Mouse (Mus musculus): ENCODE data around the gene Usp7. TPM values are rescaled to one million over a fixed set of nuclear protein-coding genes. Genes with fewer than 3 reads are reported as not detected.

Gene Usp7
- total and polyA plus RNA-seq, 3 experiments: 94.2 to 425 (median 101) TPM

DNA sequence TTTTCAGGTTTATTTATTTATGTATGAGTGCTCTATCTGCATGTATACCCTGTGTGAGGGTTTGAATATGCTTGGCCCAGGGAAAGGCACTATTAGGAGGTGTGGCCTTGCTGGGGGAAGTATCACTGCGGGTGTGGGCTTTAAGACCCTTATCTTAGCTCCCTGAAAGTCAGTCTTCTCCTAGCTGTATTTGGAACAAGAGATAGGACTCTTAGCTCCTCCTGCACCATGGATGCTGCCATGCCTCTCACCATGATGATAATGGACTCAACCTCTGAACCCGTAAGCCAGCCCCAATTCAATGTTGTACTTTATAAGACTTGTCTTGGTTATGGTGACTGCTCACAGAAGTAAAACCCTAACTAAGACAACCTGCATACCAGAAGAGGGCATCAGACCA, 39.8 kb downstream of the Usp7 start:
- peak overlapping the region; percentile 38 to 44; a peak in 3 of 4 replicates for H3K4me3 ChIP-seq (ENCODE audit: control insufficient read depth in 1 of 2, insufficient read depth in 1 of 2, low read depth in 2 of 2, low read length in 2 of 2)
- peak; percentile 83 for DNase-seq (ENCODE audit: low read depth, low spot score)

GRCm38 (mm10) chr16:8751555-8752235, 40.4 kb downstream of the Usp7 start:
- Histone ChIP-seq H3K9ac (ENCODE audit: control insufficient read depth, low read depth, low read length, poor library complexity, severe bottlenecking) (peak overlapping the region; percentile 16; the same call in 1 of the 2 replicates), H3K27ac (ENCODE audit: control insufficient read depth, low read depth, low read length) (peak overlapping the region; percentile 44), H3K4me3 (ENCODE audit: control insufficient read depth in 1 of 2, insufficient read depth in 1 of 2, low read depth in 2 of 2, low read length in 2 of 2) (peak overlapping the region; percentile 38 to 44), H3K27me3 (ENCODE audit: control insufficient read depth in 1 of 2, insufficient read depth in 2 of 2, low read length in 2 of 2) (no peaks in the 10 kb centered on the region), H3K9me3 (replicated peaks; ENCODE audit: insufficient read depth, low read length) (no peaks in the 10 kb centered on the region), H3K79me2 (ENCODE audit: control insufficient read depth, insufficient read depth, low read length, poor library complexity) (no peaks in the 10 kb centered on the region), H3K4me1 (ENCODE audit: control insufficient read depth in 1 of 2, insufficient read depth in 2 of 2, low read length in 2 of 2) (peaks cover 12 to 29% of the 10 kb centered on the region in 2 experiments), H3K36me3 (ENCODE audit: control insufficient read depth in 1 of 2, insufficient read depth in 2 of 2, low read length in 2 of 2) (peaks cover 0 to 30% of the 10 kb centered on the region in 2 experiments; a peak in 2 of 4 replicates)
- peak; percentile 57 for DNase-seq (ENCODE audit: low read depth, low spot score)
- TF ChIP-seq TAL1 (IDR thresholded peaks at IDR 0.05; ENCODE audit: low read length) (peak; percentile 32; the same call in 1 of the 2 replicates), MAFK (IDR thresholded peaks at IDR 0.05; ENCODE audit: borderline replicate concordance, low read depth, low read length) (no peak)

More for the DNA sequence above, 39.8 kb downstream of the Usp7 start:
- peak overlapping the region; percentile 44; the same call in 1 of the 2 replicates for H3K27ac ChIP-seq (ENCODE audit: control insufficient read depth, low read depth, low read length)
- H3K9me3 ChIP-seq (replicated peaks; ENCODE audit: insufficient read depth, low read length): no peaks in the 10 kb centered on the region
- TF ChIP-seq ZC3H11A (IDR thresholded peaks at IDR 0.05; ENCODE audit: low read depth, low read length) (no peak), MAZ (IDR thresholded peaks at IDR 0.05; ENCODE audit: low read depth, low read length) (no peak), TBP (IDR thresholded peaks at IDR 0.05; ENCODE audit: low read depth, low read length) (peak; percentile 78), GABPA (IDR thresholded peaks at IDR 0.05; ENCODE audit: low read depth, low read length) (no peak), POLR2AphosphoS5 (IDR thresholded peaks at IDR 0.05; ENCODE audit: borderline replicate concordance, low read depth, low read length) (no peak), EP300 (IDR thresholded peaks at IDR 0.05; ENCODE audit: low read depth in 1 of 2, low read length in 2 of 2) (peak; percentile 56 to 76), SIN3A (IDR thresholded peaks at IDR 0.05; ENCODE audit: low read length) (peak; percentile 74; the same call in 1 of the 2 replicates), GATA1 (IDR thresholded peaks at IDR 0.05; ENCODE audit: low read depth, low read length) (peak; percentile 89), MYC (IDR thresholded peaks at IDR 0.05; ENCODE audit: low read depth, low read length) (0 out of 2 replicates have a peak, but pooled peaks have one; percentile 24), ZMIZ1 (IDR thresholded peaks at IDR 0.05; ENCODE audit: low read depth, low read length) (peak; percentile 83; the same call in 1 of the 2 replicates), MYB (IDR thresholded peaks at IDR 0.05; ENCODE audit: low read depth, low read length) (no peak), POLR2A (IDR thresholded peaks at IDR 0.05; ENCODE audit: control insufficient read depth in 1 of 2, insufficient read depth in 1 of 2, low read depth in 1 of 2, low read length in 2 of 2, poor library complexity in 1 of 2) (peak in 1 of 2 experiments; percentile 49; a peak in 1 of 4 replicates), TCF12 (IDR thresholded peaks at IDR 0.05; ENCODE audit: low read depth, low read length) (peak; percentile 80), NELFE (IDR thresholded peaks at IDR 0.05; ENCODE audit: low read depth, low read length) (no peak), BHLHE40 (IDR thresholded peaks at IDR 0.05; ENCODE audit: borderline replicate concordance, low read depth, low read length) (0 out of 2 replicates have a peak, but pooled peaks have one; percentile 34), TAL1 (IDR thresholded peaks at IDR 0.05; ENCODE audit: low read length) (peak; percentile 60), ETS1 (IDR thresholded peaks at IDR 0.05; ENCODE audit: low read depth, low read length) (peak; percentile 73), JUND (IDR thresholded peaks at IDR 0.05; ENCODE audit: low read depth, low read length) (no peak), RCOR1 (IDR thresholded peaks at IDR 0.05; ENCODE audit: low read depth, low read length) (0 out of 2 replicates have a peak, but pooled peaks have one; percentile 39)
- H3K9ac ChIP-seq (ENCODE audit: control insufficient read depth, low read depth, low read length, poor library complexity, severe bottlenecking): no peak overlapping the region
- H3K4me1 ChIP-seq (ENCODE audit: control insufficient read depth in 1 of 2, insufficient read depth in 2 of 2, low read length in 2 of 2): peaks cover 6 to 22% of the 10 kb centered on the region in 2 experiments
- H3K36me3 ChIP-seq (ENCODE audit: control insufficient read depth in 1 of 2, insufficient read depth in 2 of 2, low read length in 2 of 2): peaks cover 0 to 23% of the 10 kb centered on the region in 2 experiments; a peak in 2 of 4 replicates
- H3K79me2 ChIP-seq (ENCODE audit: control insufficient read depth, insufficient read depth, low read length, poor library complexity): no peaks in the 10 kb centered on the region
- H3K27me3 ChIP-seq (ENCODE audit: control insufficient read depth in 1 of 2, insufficient read depth in 2 of 2, low read length in 2 of 2): no peaks in the 10 kb centered on the region

All from MEL (cell line).